Mouse (Mus musculus): Measurements from ENCODE around the gene Fcna. TPM values are rescaled to one million over a fixed set of nuclear protein-coding genes. Genes with fewer than 3 reads are reported as not detected.

Gene Fcna
- total RNA-seq, 1 experiment: not detected

DNA sequence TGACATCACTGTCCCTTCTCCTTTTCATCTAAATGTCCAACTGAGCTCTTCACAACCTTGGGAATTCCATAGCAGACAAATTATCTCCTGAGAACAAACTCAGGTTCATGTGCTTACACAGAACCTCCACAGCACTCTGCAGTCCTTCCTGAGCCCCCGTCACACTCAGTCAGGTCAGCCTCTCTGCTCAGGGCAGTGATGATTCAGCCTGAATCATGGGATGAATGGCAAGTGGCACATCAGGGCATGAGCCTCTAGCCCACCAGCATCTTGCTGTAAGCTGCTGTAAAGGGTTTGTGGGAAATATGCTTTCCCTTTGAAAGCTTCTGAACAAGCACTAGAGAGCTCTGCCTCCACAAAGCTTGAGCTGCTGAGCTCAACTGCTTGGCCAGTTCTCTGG, 29.1 kb downstream of the Fcna start:
- no peak for DNase-seq (ENCODE audit: low read depth, low spot score)
- Histone ChIP-seq H3K9me3 (ENCODE audit: control insufficient read depth, insufficient read depth, low read depth, low read length) (no peaks in the 10 kb centered on the region), H3K9ac (ENCODE audit: insufficient read depth, low read depth, low read length, poor library complexity, severe bottlenecking) (no peak overlapping the region), H3K36me3 (ENCODE audit: control insufficient read depth, insufficient read depth, low read length, poor library complexity, severe bottlenecking) (peaks cover 34% of the 10 kb centered on the region), H3K4me1 (ENCODE audit: control insufficient read depth in 2 of 2, insufficient read depth in 2 of 2, low read length in 2 of 2, poor library complexity in 1 of 2) (no peaks in the 10 kb centered on the region), H3K4me3 (ENCODE audit: insufficient read depth in 1 of 2, low read depth in 1 of 2, low read length in 2 of 2, poor library complexity in 1 of 2, severe bottlenecking in 1 of 2) (no peak overlapping the region), H3K27ac (ENCODE audit: insufficient read depth, low read depth, low read length, poor library complexity, severe bottlenecking) (no peak overlapping the region)
- in situ Hi-C loops (cut with MboI; ENCODE audit: low sequenced_read_pairs in 2 of 2, unreplicated experiment in 2 of 2): no loop called here
- no peak for TF ChIP-seq HCFC1 (IDR thresholded peaks at IDR 0.05; ENCODE audit: borderline replicate concordance, insufficient read depth, low read length)
- no peak for TF ChIP-seq MAFK (IDR thresholded peaks at IDR 0.05; ENCODE audit: insufficient read depth, low read depth, low read length)
- no peak for TF ChIP-seq ZC3H11A (IDR thresholded peaks at IDR 0.05; ENCODE audit: borderline replicate concordance, low read depth, low read length)
- TF ChIP-seq CHD2 (IDR thresholded peaks at IDR 0.05; ENCODE audit: low read depth, low read length): no peak
- TF ChIP-seq ZNF384 (IDR thresholded peaks at IDR 0.05; ENCODE audit: low read depth, low read length): no peak

- H3K4me3 ChIP-seq (ENCODE audit: insufficient read depth in 1 of 2, low read depth in 1 of 2, low read length in 2 of 2, poor library complexity in 1 of 2, severe bottlenecking in 1 of 2): no peak overlapping the region
- no peaks in the 10 kb centered on the region for H3K4me1 ChIP-seq (ENCODE audit: control insufficient read depth in 2 of 2, insufficient read depth in 2 of 2, low read length in 2 of 2, poor library complexity in 1 of 2)
- no peak overlapping the region for H3K27ac ChIP-seq (ENCODE audit: insufficient read depth, low read depth, low read length, poor library complexity, severe bottlenecking)
- no peak for TF ChIP-seq MAFK (IDR thresholded peaks at IDR 0.05; ENCODE audit: insufficient read depth, low read depth, low read length)
- no peak for TF ChIP-seq ZNF384 (IDR thresholded peaks at IDR 0.05; ENCODE audit: low read depth, low read length)
- no peak for TF ChIP-seq CHD2 (IDR thresholded peaks at IDR 0.05; ENCODE audit: low read depth, low read length)
- no peak for TF ChIP-seq HCFC1 (IDR thresholded peaks at IDR 0.05; ENCODE audit: borderline replicate concordance, insufficient read depth, low read length)
- no peak for TF ChIP-seq ZC3H11A (IDR thresholded peaks at IDR 0.05; ENCODE audit: borderline replicate concordance, low read depth, low read length)
- no peak overlapping the region for H3K9ac ChIP-seq (ENCODE audit: insufficient read depth, low read depth, low read length, poor library complexity, severe bottlenecking)
- in situ Hi-C loops (cut with MboI; ENCODE audit: low sequenced_read_pairs in 2 of 2, unreplicated experiment in 2 of 2): no loop called here
- no peak for DNase-seq (ENCODE audit: low read depth, low spot score)
- H3K9me3 ChIP-seq (ENCODE audit: control insufficient read depth, insufficient read depth, low read depth, low read length): no peaks in the 10 kb centered on the region
- peaks cover 47% of the 10 kb centered on the region for H3K36me3 ChIP-seq (ENCODE audit: control insufficient read depth, insufficient read depth, low read length, poor library complexity, severe bottlenecking)
These were observed 30.9 kb downstream of the Fcna start for GRCm38 (mm10) chr2:25596765-25597510.

DNA sequence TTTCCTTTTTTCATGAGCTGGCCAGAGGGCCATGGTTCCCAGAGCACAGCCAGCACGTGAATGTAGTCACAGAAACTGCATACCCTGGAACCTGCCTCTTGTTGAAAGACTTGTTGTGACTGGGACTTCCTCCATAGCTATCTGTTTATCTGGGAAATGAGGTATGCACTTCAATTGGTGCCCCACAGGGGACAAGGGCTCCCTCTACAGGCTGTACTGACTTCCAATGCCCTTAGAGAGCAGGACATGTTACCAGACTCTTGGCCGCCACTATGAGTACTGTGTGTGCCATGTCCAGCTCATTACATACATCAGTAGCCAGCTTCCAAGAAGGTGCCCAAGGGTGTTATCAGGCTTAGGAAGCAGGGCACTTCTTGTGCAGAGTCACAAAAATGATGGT, 36.0 kb downstream of the Fcna start:
- Histone ChIP-seq H3K4me3 (ENCODE audit: insufficient read depth in 1 of 2, low read depth in 1 of 2, low read length in 2 of 2, poor library complexity in 1 of 2, severe bottlenecking in 1 of 2) (no peak overlapping the region), H3K4me1 (ENCODE audit: control insufficient read depth in 2 of 2, insufficient read depth in 2 of 2, low read length in 2 of 2, poor library complexity in 1 of 2) (no peaks in the 10 kb centered on the region), H3K9me3 (ENCODE audit: control insufficient read depth, insufficient read depth, low read depth, low read length) (no peaks in the 10 kb centered on the region), H3K9ac (ENCODE audit: insufficient read depth, low read depth, low read length, poor library complexity, severe bottlenecking) (no peak overlapping the region), H3K27ac (ENCODE audit: insufficient read depth, low read depth, low read length, poor library complexity, severe bottlenecking) (no peak overlapping the region), H3K36me3 (ENCODE audit: control insufficient read depth, insufficient read depth, low read length, poor library complexity, severe bottlenecking) (peaks cover 36% of the 10 kb centered on the region)
- in situ Hi-C loops (cut with MboI; ENCODE audit: low sequenced_read_pairs in 2 of 2, unreplicated experiment in 2 of 2): no loop called here
- no peak for TF ChIP-seq ZC3H11A (IDR thresholded peaks at IDR 0.05; ENCODE audit: borderline replicate concordance, low read depth, low read length)
- TF ChIP-seq ZNF384 (IDR thresholded peaks at IDR 0.05; ENCODE audit: low read depth, low read length): no peak
- TF ChIP-seq CHD2 (IDR thresholded peaks at IDR 0.05; ENCODE audit: low read depth, low read length): no peak
- TF ChIP-seq HCFC1 (IDR thresholded peaks at IDR 0.05; ENCODE audit: borderline replicate concordance, insufficient read depth, low read length): no peak
- no peak for TF ChIP-seq MAFK (IDR thresholded peaks at IDR 0.05; ENCODE audit: insufficient read depth, low read depth, low read length)
- no peak for DNase-seq (ENCODE audit: low read depth, low spot score)

- no peak for DNase-seq (ENCODE audit: low read depth, low spot score)
- in situ Hi-C loops (cut with MboI; ENCODE audit: low sequenced_read_pairs in 2 of 2, unreplicated experiment in 2 of 2): no loop called here
- peaks cover 41% of the 10 kb centered on the region; the same call in 1 of the 2 replicates for H3K36me3 ChIP-seq (ENCODE audit: control insufficient read depth, insufficient read depth, low read length, poor library complexity, severe bottlenecking)
- no peak overlapping the region for H3K4me3 ChIP-seq (ENCODE audit: insufficient read depth in 1 of 2, low read depth in 1 of 2, low read length in 2 of 2, poor library complexity in 1 of 2, severe bottlenecking in 1 of 2)
- H3K4me1 ChIP-seq (ENCODE audit: control insufficient read depth in 2 of 2, insufficient read depth in 2 of 2, low read length in 2 of 2, poor library complexity in 1 of 2): peaks cover 0 to 3% of the 10 kb centered on the region in 2 experiments; a peak in 1 of 4 replicates
- TF ChIP-seq HCFC1 (IDR thresholded peaks at IDR 0.05; ENCODE audit: borderline replicate concordance, insufficient read depth, low read length) (no peak), ZC3H11A (IDR thresholded peaks at IDR 0.05; ENCODE audit: borderline replicate concordance, low read depth, low read length) (no peak), ZNF384 (IDR thresholded peaks at IDR 0.05; ENCODE audit: low read depth, low read length) (no peak), MAFK (IDR thresholded peaks at IDR 0.05; ENCODE audit: insufficient read depth, low read depth, low read length) (no peak), CHD2 (IDR thresholded peaks at IDR 0.05; ENCODE audit: low read depth, low read length) (no peak)
- H3K27ac ChIP-seq (ENCODE audit: insufficient read depth, low read depth, low read length, poor library complexity, severe bottlenecking): no peak overlapping the region
- no peak overlapping the region for H3K9ac ChIP-seq (ENCODE audit: insufficient read depth, low read depth, low read length, poor library complexity, severe bottlenecking)
- H3K9me3 ChIP-seq (ENCODE audit: control insufficient read depth, insufficient read depth, low read depth, low read length): no peaks in the 10 kb centered on the region
These were observed 39.5 kb downstream of the Fcna start for GRCm38 (mm10) chr2:25588227-25588907.
